Mouse (Mus musculus) brain, embryonic 14.5 days (tissue): ENCODE results near the gene Galnt2. TPM values are rescaled to one million over a fixed set of nuclear protein-coding genes. Genes with fewer than 3 reads are reported as not detected.

Experiments
- DNase-seq: peaks from one replicate; pipeline ENCODE4 v3.0.0-alpha.2; 2011; ENCODE audit warnings: low read depth
- CTCF ChIP-seq: fragments of 200-500 bp; IDR thresholded peaks from 2 replicates; pipeline ENCODE4 v1.5.1; 2012; ENCODE audit warnings: inconsistent platforms, mild to moderate bottlenecking, moderate library complexity, borderline replicate concordance; ENCODE audit not compliant: insufficient read depth, insufficient read length; ENCODE audit errors: extremely low read depth
- POLR2A ChIP-seq: fragments of 200-500 bp; IDR thresholded peaks from 2 replicates; pipeline ENCODE4 v1.6.1; 2012; ENCODE audit warnings: mild to moderate bottlenecking, inconsistent platforms, borderline replicate concordance; ENCODE audit not compliant: poor library complexity, insufficient read depth, insufficient read length, severe bottlenecking; ENCODE audit errors: extremely low read depth
- polyA plus RNA-seq: library from polyadenylated mRNA; depleted of rRNA; stranded (reverse); fragments of >200 nt; gene quantifications from 2 replicates; pipeline ENCODE4 v1.2.3, GENCODE M21; 2012

The Galnt2 gene
- polyA plus RNA-seq, 1 experiment, result 50.3 TPM

DNA sequence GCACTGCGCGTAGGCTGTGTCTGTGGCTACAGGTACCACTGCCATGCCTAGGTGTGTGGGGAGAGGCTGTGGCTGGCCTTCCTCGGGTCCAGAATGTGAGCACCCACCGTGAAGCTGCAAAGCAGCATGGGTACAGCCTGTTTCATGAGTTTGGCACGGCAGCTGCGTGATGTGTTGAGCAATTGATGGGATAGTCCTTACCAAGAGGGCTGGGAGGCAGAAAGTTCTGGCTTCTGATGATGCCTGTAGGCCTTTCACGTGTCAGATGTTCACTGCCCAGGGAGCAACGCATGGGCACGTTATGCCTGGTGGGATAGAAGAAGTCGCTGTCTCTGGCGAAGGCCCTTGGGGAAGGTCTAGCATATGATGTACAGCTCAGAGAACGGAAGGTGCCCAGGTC lies 33.5 kb downstream of the Galnt2 start:
- TF ChIP-seq CTCF (no peak), POLR2A (no peak)
- DNase-seq, result no peak

DNA sequence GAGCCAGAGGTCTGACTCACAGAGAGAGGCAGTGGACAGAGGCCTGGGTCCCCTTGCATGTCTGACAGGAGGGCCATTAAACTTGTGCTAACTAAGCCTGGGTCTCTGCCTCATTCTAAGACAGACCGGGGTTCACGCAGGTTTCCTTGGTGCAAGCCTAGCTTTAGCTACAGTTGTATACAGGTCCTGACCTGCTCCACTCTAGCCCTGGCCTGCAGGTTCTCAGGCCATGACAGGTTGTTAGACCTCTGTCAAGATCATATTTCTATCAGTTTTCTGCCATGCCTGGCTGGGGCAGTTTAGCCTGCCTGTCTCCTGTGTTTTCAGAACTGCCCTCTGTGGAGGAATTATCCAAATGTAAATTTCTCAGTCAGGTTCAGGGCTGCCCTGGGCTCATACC lies 33.9 kb downstream of the Galnt2 start:
- TF ChIP-seq CTCF, result no peak
- no peak for TF ChIP-seq POLR2A
- no peak for DNase-seq

DNA sequence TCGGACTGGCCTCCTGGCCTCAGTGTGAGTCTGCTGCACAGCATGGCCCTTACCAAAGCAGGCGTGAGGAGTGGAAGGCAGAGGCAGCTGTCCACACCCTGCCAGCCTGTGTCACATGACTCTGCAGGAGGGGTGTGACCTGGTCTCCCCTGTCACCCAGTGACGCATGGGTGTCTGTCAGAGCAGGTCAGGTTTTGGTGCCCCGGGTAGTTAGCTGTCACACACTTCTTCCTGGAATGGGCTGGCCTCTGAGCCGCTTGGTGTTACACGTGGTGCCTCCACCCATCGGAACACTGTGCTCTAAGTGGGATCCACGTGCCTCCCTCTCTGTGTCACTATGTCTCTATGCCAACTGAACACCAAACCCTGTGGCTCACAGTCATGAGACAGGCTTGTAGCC lies 34.6 kb downstream of the Galnt2 start:
- DNase-seq, result no peak
- TF ChIP-seq POLR2A (no peak), CTCF (no peak)

DNA sequence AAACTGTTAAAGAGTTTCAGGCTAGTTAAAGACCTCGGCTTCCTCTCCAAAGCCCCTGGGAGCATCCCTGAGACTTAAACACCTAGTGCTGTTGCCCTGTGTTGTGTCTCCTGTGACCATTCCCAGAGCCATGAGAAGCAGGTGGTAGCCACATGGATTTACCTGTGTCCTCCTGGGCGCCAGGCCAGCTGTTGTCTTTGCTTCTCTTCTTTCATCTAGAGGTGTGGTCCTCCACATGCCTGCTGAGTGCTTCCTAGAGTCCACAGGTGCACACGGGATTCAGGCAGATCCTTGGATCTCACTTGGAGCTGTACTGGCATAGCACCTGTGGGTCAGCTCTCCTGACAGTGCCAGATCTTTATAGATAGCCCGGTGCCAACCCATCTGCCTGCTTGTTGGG lies 36.0 kb downstream of the Galnt2 start:
- DNase-seq, result no peak
- TF ChIP-seq CTCF (no peak), POLR2A (no peak)

DNA sequence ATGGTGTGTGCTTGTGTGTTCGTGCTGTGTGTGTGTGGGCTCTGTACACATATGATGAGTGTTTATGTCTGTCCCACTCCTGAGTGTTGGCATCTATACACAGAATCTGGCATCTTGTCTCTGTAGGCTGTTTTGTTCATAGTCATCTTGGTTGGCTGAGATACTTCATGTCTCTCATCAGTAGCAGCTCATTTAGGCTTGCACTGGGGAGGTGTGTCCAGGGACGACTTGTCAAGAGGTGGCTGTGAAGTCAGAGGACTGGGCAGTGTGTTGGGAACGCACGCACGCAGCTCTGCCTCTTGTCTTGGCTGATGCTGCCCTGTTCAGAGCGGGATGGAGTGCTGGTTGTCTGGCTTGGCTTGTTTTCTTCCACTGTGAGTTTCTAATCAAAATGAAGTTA lies 39.3 kb downstream of the Galnt2 start:
- TF ChIP-seq CTCF (no peak), POLR2A (no peak)
- DNase-seq, result no peak

DNA sequence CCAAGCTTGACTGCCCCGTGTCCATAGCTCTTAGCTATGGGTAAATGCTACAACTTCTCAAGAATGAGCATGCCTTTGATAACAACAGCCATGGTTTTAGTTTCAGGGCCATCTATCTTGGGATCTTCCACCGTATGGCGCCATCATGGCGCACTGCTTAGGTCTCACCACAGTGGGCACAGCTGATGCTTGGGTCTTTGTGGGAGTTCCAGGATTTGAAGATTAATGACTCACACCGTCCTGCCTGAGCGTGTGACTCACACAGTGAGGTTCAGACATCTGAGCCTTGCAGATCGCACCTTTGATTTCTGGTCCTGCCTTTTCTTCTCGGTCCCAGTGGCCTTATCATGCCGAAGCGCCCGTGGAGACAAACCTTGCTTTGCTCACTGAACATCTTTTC lies 39.7 kb downstream of the Galnt2 start:
- TF ChIP-seq CTCF (no peak), POLR2A (no peak)
- no peak for DNase-seq

DNA sequence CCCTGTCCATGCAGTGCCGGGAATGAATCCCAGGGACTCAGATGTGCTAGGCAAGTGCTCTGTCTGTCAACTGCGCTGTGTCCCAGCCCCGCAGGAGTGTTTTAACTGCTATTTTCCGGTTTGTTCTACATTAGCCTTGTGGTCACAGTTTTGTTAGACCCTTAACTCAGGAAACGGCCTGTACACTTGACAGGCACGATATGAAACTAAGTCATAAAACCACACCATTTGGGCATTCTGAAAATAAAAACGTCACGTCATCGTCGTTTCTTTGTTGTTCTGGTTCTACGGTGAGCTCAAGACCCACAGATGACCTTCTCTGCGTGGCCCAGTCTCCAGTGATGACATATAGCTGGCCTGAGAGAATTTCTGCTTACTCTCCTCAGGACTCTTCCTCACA lies 40.3 kb downstream of the Galnt2 start:
- no peak for TF ChIP-seq POLR2A
- TF ChIP-seq CTCF, result no peak
- DNase-seq, result no peak

DNA sequence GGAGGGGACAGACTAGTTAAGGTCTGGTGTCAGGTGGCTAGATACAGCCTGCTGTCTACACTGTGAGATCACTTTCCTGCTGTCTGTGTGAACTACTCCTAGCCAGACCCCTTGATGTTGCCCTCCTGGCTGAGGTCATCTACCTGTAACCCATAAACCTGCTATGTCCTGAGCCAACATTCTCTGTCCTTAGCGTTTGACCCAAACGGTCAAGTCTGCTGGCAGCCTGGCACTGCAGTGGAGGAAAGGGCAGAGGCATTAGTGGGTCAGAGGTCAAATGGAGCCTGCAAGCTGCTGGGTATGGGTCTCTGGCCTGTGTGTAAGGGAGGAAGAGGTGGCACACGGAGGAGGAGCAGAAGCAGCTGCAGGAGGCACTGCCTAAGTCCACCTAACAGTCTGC lies 41.6 kb downstream of the Galnt2 start:
- no peak for DNase-seq
- no peak for TF ChIP-seq CTCF
- no peak for TF ChIP-seq POLR2A

DNA sequence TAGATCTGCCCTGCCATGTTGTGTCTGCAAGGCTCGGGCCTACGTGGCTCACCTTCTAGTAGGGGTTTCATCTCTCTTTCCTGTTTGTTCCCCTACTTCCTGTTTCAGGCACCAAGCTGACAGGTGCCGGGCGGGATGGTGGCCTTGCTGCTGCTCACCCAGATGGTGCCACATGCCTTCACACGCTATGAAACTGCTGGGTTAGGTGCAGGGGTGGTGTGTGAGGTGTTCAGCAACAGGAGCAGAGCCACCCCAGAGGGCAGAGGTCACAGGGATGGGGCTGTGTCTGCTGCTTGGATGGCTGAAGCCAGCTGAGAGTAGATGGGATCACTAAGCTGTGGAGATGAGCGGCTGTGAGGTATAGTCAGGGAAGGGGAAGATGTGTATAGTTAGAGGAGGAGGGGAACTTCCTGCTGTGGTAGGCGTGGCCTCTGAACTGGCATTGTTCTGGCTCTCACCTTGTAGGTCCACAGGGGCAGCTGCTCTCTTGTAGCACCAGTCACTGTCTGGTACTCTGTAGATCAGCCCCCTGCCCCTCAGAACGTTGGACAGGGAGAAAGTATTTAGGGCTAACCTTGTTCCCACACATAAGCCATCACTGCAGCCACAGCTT lies 42.5 kb downstream of the Galnt2 start:
- TF ChIP-seq POLR2A, result no peak
- no peak for TF ChIP-seq CTCF
- no peak for DNase-seq

DNA sequence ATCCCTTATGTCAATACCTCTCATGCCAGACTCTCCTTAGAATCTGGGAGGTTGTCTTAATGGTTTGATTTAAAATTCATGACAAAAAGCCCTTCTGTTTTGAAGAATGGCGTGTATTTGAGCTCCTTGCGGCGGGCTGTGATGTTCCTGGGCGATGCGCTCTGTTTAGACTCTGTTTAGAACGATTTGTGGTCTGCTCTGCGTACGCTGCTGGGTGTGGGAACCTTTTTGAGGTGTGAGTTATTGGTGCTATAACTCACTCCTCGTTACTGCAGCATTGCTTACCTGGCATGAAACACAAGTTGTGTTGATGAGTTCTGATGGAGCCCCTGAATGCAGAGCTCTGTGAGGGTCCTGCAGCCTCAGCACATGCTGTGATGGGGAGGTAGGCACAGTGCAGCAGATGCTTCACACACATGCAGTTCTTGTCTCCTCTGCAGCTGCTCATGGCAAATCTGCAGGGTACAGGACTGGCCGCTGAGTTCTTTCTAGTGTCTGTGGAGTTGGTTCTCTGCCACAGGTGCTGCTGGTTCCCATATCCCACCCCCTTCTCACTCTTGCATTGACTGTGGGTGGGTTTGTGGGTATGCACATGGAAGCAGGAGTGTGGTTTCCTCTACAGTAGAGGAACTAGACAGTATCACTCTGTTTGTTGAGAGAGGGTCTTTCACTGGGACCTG lies 43.4 kb downstream of the Galnt2 start:
- TF ChIP-seq CTCF (no peak), POLR2A (no peak)
- peak; percentile 29 for DNase-seq

DNA sequence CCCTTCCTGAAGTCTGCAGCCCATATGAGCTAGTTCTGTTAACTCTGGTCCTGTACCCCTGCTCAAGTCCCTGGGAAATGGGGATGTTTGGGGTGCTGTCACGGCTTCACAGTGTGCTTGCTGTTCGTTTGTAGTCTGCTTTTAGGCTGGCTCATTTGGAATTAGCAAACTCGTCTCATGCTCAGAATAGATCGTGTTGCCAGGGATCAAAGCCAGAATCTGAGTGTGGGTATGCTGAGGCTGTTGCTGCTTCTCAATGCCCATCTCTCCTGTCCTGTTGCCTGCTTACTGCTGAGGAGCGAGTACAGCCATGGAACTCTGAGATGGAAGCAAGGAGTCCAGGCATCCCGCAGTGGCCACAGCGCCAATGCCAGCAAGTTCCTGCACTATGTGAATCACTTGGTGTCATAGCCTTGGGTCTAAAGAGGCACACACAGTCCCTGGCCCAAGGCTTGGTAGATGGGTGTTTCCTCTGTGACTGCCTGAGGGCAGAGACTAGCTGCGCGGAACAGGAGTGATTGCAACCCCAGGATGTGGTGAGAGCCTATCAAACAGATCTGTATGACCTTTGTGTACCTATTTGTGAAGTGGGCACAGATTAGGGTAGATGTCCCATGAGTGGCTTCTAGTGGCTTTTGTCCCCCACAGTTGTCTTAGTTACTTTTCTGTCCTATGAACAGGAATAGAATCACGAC lies 44.3 kb downstream of the Galnt2 start:
- peak; percentile 35 for DNase-seq
- TF ChIP-seq CTCF, result no peak

DNA sequence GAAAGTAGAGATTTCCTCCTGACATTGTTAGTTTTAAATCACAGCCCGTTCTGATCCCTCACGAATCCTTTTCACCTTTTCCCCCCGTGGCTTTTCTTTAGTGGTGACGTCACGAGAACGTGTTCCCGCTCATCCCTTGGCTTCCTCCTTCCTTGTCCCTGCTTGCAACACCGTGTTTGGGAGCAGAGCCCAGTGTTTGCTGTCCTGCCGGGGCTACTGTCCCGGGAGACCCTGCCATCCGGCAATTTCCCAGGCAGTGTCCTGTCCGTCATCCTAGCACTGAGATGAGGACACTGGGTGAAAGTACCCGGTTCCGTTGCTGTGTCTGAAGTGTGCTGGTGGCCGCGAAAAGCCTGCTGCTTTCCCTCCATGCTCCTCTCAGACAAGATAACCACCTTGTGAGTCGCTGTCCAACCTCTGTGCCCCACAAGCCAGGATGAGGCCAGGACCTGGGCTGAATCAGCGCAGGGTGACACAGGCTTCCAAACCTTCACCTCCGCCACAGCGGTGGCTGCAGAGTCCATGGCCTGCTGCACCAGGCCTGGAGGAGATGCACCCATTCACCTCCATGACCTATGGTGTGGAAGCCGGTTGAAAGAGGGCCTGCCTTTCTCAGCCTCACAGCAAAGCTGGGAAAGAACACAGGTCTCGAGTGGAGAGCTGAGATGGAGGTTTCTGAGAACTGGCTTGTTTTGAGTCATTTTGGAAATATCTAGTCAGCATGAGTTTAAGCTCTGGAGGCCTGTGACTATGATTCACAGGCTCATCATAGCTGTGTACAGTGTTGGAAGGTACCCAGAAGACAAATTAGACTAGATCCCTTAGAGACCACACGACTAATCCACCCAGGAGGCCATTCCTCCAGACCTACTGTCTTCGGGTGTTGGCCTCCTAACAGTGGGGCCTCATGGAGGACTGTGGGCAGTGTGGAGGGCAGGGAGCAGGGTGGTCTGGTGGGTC lies 47.0 kb downstream of the Galnt2 start:
- DNase-seq, result no peak
- no peak for TF ChIP-seq POLR2A
- no peak for TF ChIP-seq CTCF

DNA sequence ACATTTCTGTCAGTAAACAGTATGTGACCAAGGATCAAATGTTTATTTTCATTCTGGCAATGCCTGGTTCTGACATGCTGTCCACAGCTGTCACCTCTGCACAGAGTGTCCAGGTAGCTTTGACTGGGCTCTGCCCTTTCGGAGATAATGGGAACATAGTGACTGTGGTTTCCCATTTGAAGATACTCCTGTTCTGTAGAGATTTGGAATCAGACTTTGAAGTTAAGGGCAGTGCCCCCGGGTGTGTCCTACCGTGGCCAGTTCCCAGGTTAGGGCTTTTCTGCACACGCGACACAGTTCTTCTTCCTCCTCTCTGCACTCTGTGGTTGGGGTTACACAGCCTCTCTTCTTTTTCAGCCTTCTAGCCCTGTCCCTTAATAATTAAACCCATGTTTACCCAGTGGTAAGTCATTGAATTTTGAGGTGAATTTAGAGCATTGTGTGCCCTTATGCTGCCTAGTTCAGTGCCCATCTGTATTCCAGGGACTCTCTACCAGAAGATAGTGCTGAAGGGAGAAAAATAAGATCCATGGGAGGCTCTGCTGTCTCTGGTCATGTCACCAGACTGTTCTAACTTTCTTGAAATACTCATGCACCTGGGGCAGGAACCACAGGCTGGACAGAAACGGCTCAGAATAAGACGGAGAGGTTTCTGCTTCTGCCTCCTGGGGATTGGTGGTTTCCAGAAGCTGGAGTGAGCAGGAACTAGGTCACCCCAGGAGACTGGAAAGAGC lies 47.9 kb downstream of the Galnt2 start:
- no peak for DNase-seq
- TF ChIP-seq CTCF (no peak), POLR2A (no peak)

DNA sequence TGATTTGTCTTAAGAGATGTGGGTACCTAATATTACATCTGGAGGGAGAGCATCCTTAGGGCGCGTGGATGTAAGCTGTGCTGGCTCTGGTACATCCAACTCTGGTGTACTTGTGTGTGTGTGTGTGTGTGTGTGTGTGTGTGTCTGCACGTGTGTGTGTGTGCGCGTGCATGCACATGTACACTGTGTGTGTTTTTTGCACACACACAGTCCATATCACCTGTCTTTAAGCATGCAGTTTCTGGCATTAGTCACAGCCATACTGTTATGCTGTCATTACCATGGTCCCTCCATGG lies 48.4 kb downstream of the Galnt2 start:
- no peak for TF ChIP-seq POLR2A
- TF ChIP-seq CTCF, result no peak

More for the DNA sequence above, 48.4 kb downstream of the Galnt2 start:
- DNase-seq, result no peak
